Mouse (Mus musculus) kidney, postnatal 0 days (tissue): ENCODE results near the gene Gse1. TPM values are rescaled to one million over a fixed set of nuclear protein-coding genes. Genes with fewer than 3 reads are reported as not detected.

Source experiments
- ATAC-seq: fragments of 200-750 bp; cut with Nextera tagmentation; replicated peaks from 2 replicates; pipeline ENCODE4 v1.8.0; 2017; ENCODE audit warnings: low read depth, moderate number of reproducible peaks, moderate TSS enrichment, moderate library complexity; ENCODE audit not compliant: low FRiP score
- DNase-seq: peaks from one replicate; pipeline ENCODE4 v3.0.0-alpha.2; 2016; ENCODE audit warnings: low spot score
- H3K27ac ChIP-seq: fragments of 300-500 bp; sonication (generic); 2 replicates; pipeline ENCODE4 v1.5.1; 2014; ENCODE audit warnings: mild to moderate bottlenecking
- H3K27me3 ChIP-seq: fragments of 300-500 bp; sonication (generic); 2 replicates; pipeline ENCODE4 v1.6.1; 2014; ENCODE audit warnings: low read length, mixed read lengths; ENCODE audit not compliant: insufficient read depth
- H3K36me3 ChIP-seq: fragments of 300-500 bp; sonication (generic); 2 replicates; pipeline ENCODE4 v1.6.1; 2014; ENCODE audit warnings: low read length, mixed read lengths; ENCODE audit not compliant: insufficient read depth
- H3K4me1 ChIP-seq: fragments of 300-500 bp; sonication (generic); replicated peaks from 2 replicates; pipeline ENCODE4 v1.6.1; 2014; ENCODE audit warnings: antibody characterized with exemption, low read length, mixed read lengths; ENCODE audit not compliant: insufficient read depth
- H3K4me2 ChIP-seq: fragments of 300-500 bp; sonication (generic); 2 replicates; pipeline ENCODE4 v1.6.1; 2014; ENCODE audit warnings: mild to moderate bottlenecking, low read length, moderate library complexity, mixed read lengths
- H3K4me3 ChIP-seq: fragments of 300-500 bp; sonication (generic); replicated peaks from 2 replicates; pipeline ENCODE4 v1.5.1; 2014; ENCODE audit warnings: low read depth, low read length
- H3K9ac ChIP-seq: fragments of 300-500 bp; sonication (generic); 2 replicates; pipeline ENCODE4 v1.6.1; 2014; ENCODE audit warnings: low read depth, low read length
- H3K9me3 ChIP-seq: fragments of 300-500 bp; sonication (generic); replicated peaks from 2 replicates; pipeline ENCODE4 v1.6.1; 2016; ENCODE audit warnings: low read length, inconsistent platforms, mixed read lengths
- CTCF ChIP-seq: IDR thresholded peaks from 2 replicates; pipeline ENCODE4 v1.5.1; 2016; ENCODE audit warnings: antibody characterized with exemption, low read depth, mild to moderate bottlenecking, moderate library complexity
- WGBS: fragments of 180-500 bp; shearing (Covaris S2); extraction: QIAGEN DNeasy Blood & Tissue Kit; methylation state at CpG from one replicate; pipeline ENCODE4 v1.1.7; 2014; 5-methylcytosine and 5-hydroxymethylcytosine counted together
- microRNA-seq: library from miRNA; unstranded; fragments of <30 nt; microRNA quantifications from one replicate; pipeline ENCODE4, GENCODE M21; 2016
- polyA plus RNA-seq: library from polyadenylated mRNA; unstranded; fragments of >200 nt; fragmentation: Nextera tagmentation; extraction: Ambion mirVana; gene quantifications from 2 replicates; pipeline ENCODE4 v1.2.1, GENCODE M21; 2015

Gse1 gene
- polyA plus RNA-seq, 1 experiment from 2014 or later = 8.4 TPM

DNA sequence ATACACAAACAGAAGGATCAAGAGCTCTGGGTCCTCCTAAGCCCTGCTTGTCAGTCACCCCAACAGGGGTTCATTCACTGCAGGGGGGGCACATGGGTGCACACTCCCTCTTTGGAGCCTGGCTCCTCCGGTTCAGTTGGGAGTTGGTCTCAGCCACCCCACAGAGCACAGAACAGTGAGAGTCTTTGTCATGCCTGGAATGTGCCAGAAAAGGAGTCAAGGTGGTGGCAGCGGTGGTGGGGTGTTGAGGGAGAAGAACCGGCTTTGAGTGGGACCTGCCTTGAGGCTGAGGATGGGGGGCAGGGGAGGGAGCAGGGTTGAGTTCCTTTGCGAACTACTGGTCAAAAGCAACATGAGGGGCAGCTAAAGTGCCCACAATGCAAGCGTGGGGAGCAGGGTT is 401.8 kb downstream of the Gse1 start:
- WGBS = 59% methylated on average over 5 of the region's 5 CpGs
- TF ChIP-seq CTCF = no peak
- H3K4me2 ChIP-seq = no peak overlapping the region

DNA sequence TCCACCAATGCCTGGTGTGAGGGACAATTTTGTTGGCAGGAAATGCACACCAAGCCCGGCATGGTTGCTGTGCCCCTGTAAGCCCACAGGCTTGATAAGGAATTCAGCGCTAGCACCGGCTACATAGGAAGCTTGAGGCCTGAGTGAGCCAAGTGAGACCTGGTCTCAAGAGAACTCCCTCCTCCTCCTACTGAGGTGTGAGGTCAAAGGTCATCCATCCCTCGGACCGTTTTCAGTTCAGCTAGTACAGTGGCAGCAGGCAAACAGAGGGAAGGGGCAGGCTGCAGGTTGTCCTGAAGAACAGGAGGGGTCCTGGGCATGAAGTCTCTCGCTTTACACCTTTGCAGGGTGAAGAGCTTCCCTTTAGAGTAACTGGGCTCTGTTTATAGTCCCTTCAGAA is 402.6 kb downstream of the Gse1 start:
- Histone ChIP-seq H3K4me2 (no peak overlapping the region), H3K9me3 (no peaks in the 10 kb centered on the region), H3K4me3 (no peak overlapping the region), H3K27ac (no peak overlapping the region), H3K36me3 (no peaks in the 10 kb centered on the region), H3K27me3 (no peaks in the 10 kb centered on the region), H3K4me1 (peaks cover 8% of the 10 kb centered on the region), H3K9ac (no peak overlapping the region)
- DNase-seq (no peak), ATAC-seq (no peak)
- 48% methylated on average over 6 of the region's 6 CpGs for WGBS
- TF ChIP-seq CTCF = no peak

More for the DNA sequence above, 401.8 kb downstream of the Gse1 start:
- no peak for ATAC-seq
- Histone ChIP-seq H3K9ac (no peak overlapping the region), H3K27me3 (no peaks in the 10 kb centered on the region), H3K27ac (no peak overlapping the region), H3K36me3 (no peaks in the 10 kb centered on the region), H3K4me3 (no peak overlapping the region), H3K4me1 (peaks cover 8% of the 10 kb centered on the region), H3K9me3 (no peaks in the 10 kb centered on the region)
- no peak for DNase-seq

Small RNA genes lying within 50 kb of the gene (microRNA-seq; reads per million reads assigned to microRNA genes)
- gene Gm22715 (not detected), gene Mir7687 (not detected)

Other genes starting within 250 kb of the Gse1 start
- 12.2 and 12.7 TPM in 2 replicates for gene Crispld2, start 236.0 kb upstream of the Gse1 start, polyA plus RNA-seq
- 30.3 and 31.8 TPM in 2 replicates for gene Zdhhc7, start 127.0 kb upstream of the Gse1 start, polyA plus RNA-seq
- gene 6430548M08Rik, start 114.3 kb upstream of the Gse1 start, polyA plus RNA-seq = 5.4 and 6.9 TPM in 2 replicates
- gene Fam92b, start 51.0 kb upstream of the Gse1 start, polyA plus RNA-seq = not detected in 2 replicates